Comparison of ENCODE assay signal across 14 mouse cellular contexts in the genomic region with DNA sequence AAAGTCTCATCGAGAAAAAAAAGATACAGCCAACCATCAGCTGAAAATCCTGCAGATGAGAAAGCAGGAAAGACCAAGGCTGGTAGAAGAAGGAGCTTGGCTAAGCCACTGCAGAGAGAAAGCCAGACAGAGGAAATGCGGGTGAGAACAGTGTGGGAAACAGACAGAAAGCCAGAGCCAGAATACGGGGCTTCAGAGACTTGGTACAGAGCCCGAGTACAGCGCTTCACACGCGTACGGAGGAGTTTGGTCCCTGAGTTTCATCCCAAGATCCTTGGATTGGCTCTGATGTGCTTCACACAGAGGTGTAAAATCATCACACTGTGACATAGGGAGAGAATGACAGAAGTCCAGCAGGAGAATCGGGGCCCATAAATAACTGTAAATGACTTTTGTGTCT.
DNase-seq lines count a peak whose midpoint lies in the region; ATAC-seq and TF ChIP-seq lines count a peak whose summit lies in the region.
"Had no signal": no experiment of that assay in that cellular context is flagged by ENCODE, and none has a peak within 500 bp of the region (broad histone marks: within the 10 kb centered on the region; RNA-seq: fewer than 3 reads in every experiment).

No protein-coding gene starts in this region.

- H3K36me3 ChIP-seq in heart, embryonic 16.5 days (ENCODE audit: control insufficient read depth, insufficient read depth) = no peaks in the 10 kb centered on the region
- no peaks in the 10 kb centered on the region for H3K36me3 ChIP-seq in forebrain, embryonic 16.5 days (ENCODE audit: control insufficient read depth, insufficient read depth)
- H3K36me3 ChIP-seq: limb, embryonic 15.5 days; lung, embryonic 15.5 days had no signal

- H3K4me3 ChIP-seq in heart, embryonic 16.5 days (ENCODE audit: low read length) = no peak overlapping the region
- H3K4me3 ChIP-seq in layer of hippocampus, adult 2 months = peak overlapping the region; percentile 15; the same call in 1 of the 2 replicates
- H3K4me3 ChIP-seq in forebrain, embryonic 16.5 days (replicated peaks; ENCODE audit: low read length) = no peak overlapping the region
- H3K4me3 ChIP-seq: limb, embryonic 15.5 days; lung, embryonic 15.5 days had no signal

- H3K4me1 ChIP-seq in heart, embryonic 16.5 days (ENCODE audit: control insufficient read depth, insufficient read depth, low read length) = no peaks in the 10 kb centered on the region
- peaks cover 2% of the 10 kb centered on the region; the same call in 1 of the 2 replicates for H3K4me1 ChIP-seq in forebrain, embryonic 16.5 days (replicated peaks; ENCODE audit: control insufficient read depth, insufficient read depth, low read length)
- H3K4me1 ChIP-seq: limb, embryonic 15.5 days; lung, embryonic 15.5 days had no signal

- no peaks in the 10 kb centered on the region for H3K27me3 ChIP-seq in heart, embryonic 16.5 days (ENCODE audit: control insufficient read depth, insufficient read depth, low read length)
- no peaks in the 10 kb centered on the region for H3K27me3 ChIP-seq in forebrain, embryonic 16.5 days (replicated peaks; ENCODE audit: control insufficient read depth, insufficient read depth, low read length)
- H3K27me3 ChIP-seq: limb, embryonic 15.5 days; lung, embryonic 15.5 days had no signal

- no peaks in the 10 kb centered on the region for H3K9me3 ChIP-seq in heart, embryonic 16.5 days (replicated peaks; ENCODE audit: control insufficient read depth, low read length)
- H3K9me3 ChIP-seq in forebrain, embryonic 16.5 days (ENCODE audit: control insufficient read depth, low read length) = no peaks in the 10 kb centered on the region
- H3K9me3 ChIP-seq: limb, embryonic 15.5 days; lung, embryonic 15.5 days had no signal

- peak; percentile 14 to 37 for DNase-seq in cerebellum, postnatal 14 days
- no peak for DNase-seq in cerebellum, postnatal 4 days (ENCODE audit: low spot score in 2 of 2)
- DNase-seq in heart, adult 11 months = no peak
- DNase-seq in layer of hippocampus, adult 2 months (ENCODE audit: low spot score in 2 of 2) = no peak
- DNase-seq in layer of hippocampus, adult 8-10 months (ENCODE audit: low spot score in 2 of 2) = no peak
- DNase-seq in MN1 (ENCODE audit: low spot score) = no peak
- DNase-seq: adrenal gland, postnatal 14 days; right cerebral cortex, adult 18-20 months; thymus, adult 2 months had no signal

- WGBS in heart, embryonic 16.5 days = 66% methylated on average over 9 of the region's 9 CpGs
- whole genome bisulfite sequencing in forebrain, embryonic 16.5 days = 52% methylated on average over 9 of the region's 9 CpGs

- H3K9ac ChIP-seq in heart, embryonic 16.5 days (ENCODE audit: low read length) = no peak overlapping the region
- H3K9ac ChIP-seq in forebrain, embryonic 16.5 days (replicated peaks; ENCODE audit: low read depth, low read length) = no peak overlapping the region
- H3K9ac ChIP-seq: limb, embryonic 15.5 days; lung, embryonic 15.5 days had no signal

- ATAC-seq in heart, embryonic 16.5 days (replicated peaks; ENCODE audit: extremely low read depth, insufficient read depth, low FRiP score) = no peak
- peak; percentile 65 for ATAC-seq in forebrain, embryonic 16.5 days

- H3K4me2 ChIP-seq in heart, embryonic 16.5 days (ENCODE audit: low read depth, low read length) = no peak overlapping the region
- H3K4me2 ChIP-seq in forebrain, embryonic 16.5 days (ENCODE audit: low read length) = peak overlapping the region; percentile 26
- H3K4me2 ChIP-seq: limb, embryonic 15.5 days; lung, embryonic 15.5 days; midbrain, embryonic 11.5 days had no signal

- no peak for TF ChIP-seq CTCF in layer of hippocampus, adult 2 months (conservative IDR thresholded peaks at IDR 0.05)

- H3K27ac ChIP-seq in heart, embryonic 16.5 days (ENCODE audit: low read length) = peak overlapping the region; percentile 56
- H3K27ac ChIP-seq in layer of hippocampus, adult 2 months = no peak overlapping the region
- H3K27ac ChIP-seq in forebrain, embryonic 16.5 days (ENCODE audit: low read length) = no peak overlapping the region
- H3K27ac ChIP-seq: limb, embryonic 15.5 days; lung, embryonic 15.5 days had no signal

Comparison
In these comparisons a context has a peak if more than half of its experiments do, and no peak if none do; other contexts are left out.
1. DNase-seq: peak in cerebellum, postnatal 14 days (2 of 2); none in cerebellum, postnatal 4 days (0 of 2), heart, adult 11 months (single experiment), layer of hippocampus, adult 2 months (0 of 2), layer of hippocampus, adult 8-10 months (0 of 2) and MN1 (single experiment).